Mouse (Mus musculus): Measurements from ENCODE around the gene Cep55. TPM values are rescaled to one million over a fixed set of nuclear protein-coding genes. Genes with fewer than 3 reads are reported as not detected.
A peak's percentile ranks its signal among the peaks of the same experiment; 100 is the strongest.

Gene Cep55
- polyA plus RNA-seq (2015; fragmentation: Nextera tagmentation; extraction: Ambion mirVana), result 5.4 and 6.5 TPM in 2 replicates

- ATAC-seq, result peak; percentile 98
- Histone ChIP-seq H3K27me3 (replicated peaks; ENCODE audit: control insufficient read depth, insufficient read depth, low read length) (no peaks in the 10 kb centered on the region), H3K36me3 (ENCODE audit: control insufficient read depth, insufficient read depth, low read length) (no peaks in the 10 kb centered on the region), H3K9ac (ENCODE audit: low read depth, low read length) (peak within 1 kb of the TSS; percentile 63), H3K4me3 (ENCODE audit: low read length) (peak within 1 kb of the TSS; percentile 81), H3K4me1 (ENCODE audit: control insufficient read depth, insufficient read depth, low read depth, low read length) (peaks cover 8% of the 10 kb centered on the region), H3K27ac (ENCODE audit: low read depth, low read length) (no peak within 1 kb of the TSS), H3K4me2 (ENCODE audit: low read length) (peak within 1 kb of the TSS; percentile 90), H3K9me3 (ENCODE audit: control insufficient read depth, low read length) (no peaks in the 10 kb centered on the region)
- WGBS, result 0% methylated on average over 35 of the region's 36 CpGs
Measured at GRCm38 (mm10) chr19:38054720-38055192, at the start of gene Cep55. Cep55 (plus strand) TSS chr19:38055011.

- Histone ChIP-seq H3K9me3 (ENCODE audit: control insufficient read depth, low read length) (no peaks in the 10 kb centered on the region), H3K4me3 (ENCODE audit: low read length) (no peak overlapping the region), H3K4me2 (ENCODE audit: low read length) (no peak overlapping the region), H3K9ac (ENCODE audit: low read depth, low read length) (no peak overlapping the region), H3K27me3 (replicated peaks; ENCODE audit: control insufficient read depth, insufficient read depth, low read length) (no peaks in the 10 kb centered on the region), H3K27ac (ENCODE audit: low read depth, low read length) (no peak overlapping the region), H3K4me1 (ENCODE audit: control insufficient read depth, insufficient read depth, low read depth, low read length) (peaks cover 6% of the 10 kb centered on the region; the same call in 1 of the 2 replicates), H3K36me3 (ENCODE audit: control insufficient read depth, insufficient read depth, low read length) (no peaks in the 10 kb centered on the region)
- 97% methylated on average over 1 of the region's 1 CpGs for WGBS
- ATAC-seq, result no peak
Measured at GRCm38 (mm10) chr19:38011379-38011778, 43.4 kb upstream of the Cep55 start.

- no peaks in the 10 kb centered on the region for H3K27me3 ChIP-seq (replicated peaks; ENCODE audit: control insufficient read depth, insufficient read depth, low read length)
- H3K4me1 ChIP-seq (ENCODE audit: control insufficient read depth, insufficient read depth, low read depth, low read length), result peaks cover 6% of the 10 kb centered on the region; the same call in 1 of the 2 replicates
- H3K4me3 ChIP-seq (ENCODE audit: low read length), result no peak overlapping the region
- H3K9me3 ChIP-seq (ENCODE audit: control insufficient read depth, low read length), result no peaks in the 10 kb centered on the region
- no peak overlapping the region for H3K9ac ChIP-seq (ENCODE audit: low read depth, low read length)
- no peaks in the 10 kb centered on the region for H3K36me3 ChIP-seq (ENCODE audit: control insufficient read depth, insufficient read depth, low read length)
- no peak overlapping the region for H3K27ac ChIP-seq (ENCODE audit: low read depth, low read length)
- WGBS, result 91% methylated on average over 5 of the region's 5 CpGs
- H3K4me2 ChIP-seq (ENCODE audit: low read length), result no peak overlapping the region
- ATAC-seq, result no peak
Measured at GRCm38 (mm10) chr19:38014443-38014842, 40.4 kb upstream of the Cep55 start.

- no peaks in the 10 kb centered on the region for H3K36me3 ChIP-seq (ENCODE audit: control insufficient read depth, insufficient read depth, low read length)
- H3K9me3 ChIP-seq (ENCODE audit: control insufficient read depth, low read length), result no peaks in the 10 kb centered on the region
- H3K9ac ChIP-seq (ENCODE audit: low read depth, low read length), result no peak overlapping the region
- H3K4me3 ChIP-seq (ENCODE audit: low read length), result no peak overlapping the region
- H3K27me3 ChIP-seq (replicated peaks; ENCODE audit: control insufficient read depth, insufficient read depth, low read length), result no peaks in the 10 kb centered on the region
- peaks cover 6% of the 10 kb centered on the region; the same call in 1 of the 2 replicates for H3K4me1 ChIP-seq (ENCODE audit: control insufficient read depth, insufficient read depth, low read depth, low read length)
- H3K4me2 ChIP-seq (ENCODE audit: low read length), result no peak overlapping the region
- peak; percentile 98 for ATAC-seq
- WGBS, result 0% methylated on average over 1 of the region's 1 CpGs
- H3K27ac ChIP-seq (ENCODE audit: low read depth, low read length), result no peak overlapping the region; the same call in 1 of the 2 replicates
Measured at GRCm38 (mm10) chr19:38015180-38015872, 39.5 kb upstream of the Cep55 start.

- Histone ChIP-seq H3K9ac (ENCODE audit: low read depth, low read length) (no peak overlapping the region), H3K9me3 (ENCODE audit: control insufficient read depth, low read length) (no peaks in the 10 kb centered on the region), H3K36me3 (ENCODE audit: control insufficient read depth, insufficient read depth, low read length) (no peaks in the 10 kb centered on the region), H3K4me1 (ENCODE audit: control insufficient read depth, insufficient read depth, low read depth, low read length) (peaks cover 6% of the 10 kb centered on the region; the same call in 1 of the 2 replicates), H3K27ac (ENCODE audit: low read depth, low read length) (peak overlapping the region; percentile 1; the same call in 1 of the 2 replicates), H3K27me3 (replicated peaks; ENCODE audit: control insufficient read depth, insufficient read depth, low read length) (no peaks in the 10 kb centered on the region), H3K4me2 (ENCODE audit: low read length) (no peak overlapping the region), H3K4me3 (ENCODE audit: low read length) (no peak overlapping the region)
- WGBS, result 71% methylated on average over 1 of the region's 1 CpGs
- peak; percentile 43; the same call in 1 of the 2 replicates for ATAC-seq
Measured at GRCm38 (mm10) chr19:38015873-38016254, 38.9 kb upstream of the Cep55 start.

- ATAC-seq, result no peak
- Histone ChIP-seq H3K9me3 (ENCODE audit: control insufficient read depth, low read length) (no peaks in the 10 kb centered on the region), H3K4me1 (ENCODE audit: control insufficient read depth, insufficient read depth, low read depth, low read length) (no peaks in the 10 kb centered on the region), H3K4me2 (ENCODE audit: low read length) (no peak overlapping the region), H3K27ac (ENCODE audit: low read depth, low read length) (no peak overlapping the region), H3K9ac (ENCODE audit: low read depth, low read length) (no peak overlapping the region), H3K4me3 (ENCODE audit: low read length) (no peak overlapping the region), H3K27me3 (replicated peaks; ENCODE audit: control insufficient read depth, insufficient read depth, low read length) (no peaks in the 10 kb centered on the region), H3K36me3 (ENCODE audit: control insufficient read depth, insufficient read depth, low read length) (no peaks in the 10 kb centered on the region)
- WGBS, result 79% methylated on average over 4 of the region's 4 CpGs
Measured at GRCm38 (mm10) chr19:38022710-38023109, 32.1 kb upstream of the Cep55 start.

- no peaks in the 10 kb centered on the region for H3K36me3 ChIP-seq (ENCODE audit: control insufficient read depth, insufficient read depth, low read length)
Measured at GRCm38 (mm10) chr19:38023603-38024002, 31.2 kb upstream of the Cep55 start.

GRCm38 (mm10) chr19:38025254-38026041 lies 29.4 kb upstream of the Cep55 start:
- Histone ChIP-seq H3K36me3 (ENCODE audit: control insufficient read depth, insufficient read depth, low read length) (no peaks in the 10 kb centered on the region), H3K4me3 (ENCODE audit: low read length) (no peak overlapping the region), H3K27me3 (replicated peaks; ENCODE audit: control insufficient read depth, insufficient read depth, low read length) (no peaks in the 10 kb centered on the region), H3K4me1 (ENCODE audit: control insufficient read depth, insufficient read depth, low read depth, low read length) (no peaks in the 10 kb centered on the region), H3K27ac (ENCODE audit: low read depth, low read length) (no peak overlapping the region), H3K9me3 (ENCODE audit: control insufficient read depth, low read length) (no peaks in the 10 kb centered on the region), H3K4me2 (ENCODE audit: low read length) (no peak overlapping the region), H3K9ac (ENCODE audit: low read depth, low read length) (no peak overlapping the region)
- no peak; the same call in 1 of the 2 replicates for ATAC-seq
- WGBS, result 46% methylated on average over 7 of the region's 9 CpGs

More at GRCm38 (mm10) chr19:38023603-38024002, 31.2 kb upstream of the Cep55 start:
- no peaks in the 10 kb centered on the region for H3K27me3 ChIP-seq (replicated peaks; ENCODE audit: control insufficient read depth, insufficient read depth, low read length)
- H3K4me2 ChIP-seq (ENCODE audit: low read length), result no peak overlapping the region
- no peak overlapping the region for H3K27ac ChIP-seq (ENCODE audit: low read depth, low read length)
- H3K4me3 ChIP-seq (ENCODE audit: low read length), result no peak overlapping the region
- no peaks in the 10 kb centered on the region for H3K9me3 ChIP-seq (ENCODE audit: control insufficient read depth, low read length)
- WGBS, result 43% methylated on average over 4 of the region's 4 CpGs
- ATAC-seq, result no peak
- no peak overlapping the region for H3K9ac ChIP-seq (ENCODE audit: low read depth, low read length)
- no peaks in the 10 kb centered on the region for H3K4me1 ChIP-seq (ENCODE audit: control insufficient read depth, insufficient read depth, low read depth, low read length)

GRCm38 (mm10) chr19:38026211-38026624 lies 28.6 kb upstream of the Cep55 start:
- peaks cover 4% of the 10 kb centered on the region; the same call in 1 of the 2 replicates for H3K4me1 ChIP-seq (ENCODE audit: control insufficient read depth, insufficient read depth, low read depth, low read length)
- 68% methylated on average over 8 of the region's 8 CpGs for WGBS
- no peaks in the 10 kb centered on the region for H3K9me3 ChIP-seq (ENCODE audit: control insufficient read depth, low read length)
- no peak overlapping the region for H3K4me2 ChIP-seq (ENCODE audit: low read length)
- no peak overlapping the region for H3K9ac ChIP-seq (ENCODE audit: low read depth, low read length)
- no peaks in the 10 kb centered on the region for H3K36me3 ChIP-seq (ENCODE audit: control insufficient read depth, insufficient read depth, low read length)
- ATAC-seq, result no peak
- no peak overlapping the region for H3K27ac ChIP-seq (ENCODE audit: low read depth, low read length)
- H3K4me3 ChIP-seq (ENCODE audit: low read length), result no peak overlapping the region
- H3K27me3 ChIP-seq (replicated peaks; ENCODE audit: control insufficient read depth, insufficient read depth, low read length), result no peaks in the 10 kb centered on the region

All from hindbrain, embryonic 16.5 days (tissue).